Mouse (Mus musculus): ENCODE measurements around the gene Gm21258. TPM values are rescaled to one million over a fixed set of nuclear protein-coding genes. Genes with fewer than 3 reads are reported as not detected.
"Not testable (repeated sequence)": the region's sequence is repeated elsewhere in the genome, so short reads cannot be mapped to it uniquely, and the experiment has no call there.

The Gm21258 gene
- not detected for total RNA-seq (2022)

- not testable (repeated sequence) for DNase-seq (ENCODE audit: low spot score in 2 of 2)
These were observed at the start of gene Gm21258 for GRCm38 (mm10) chrY:52779740-52780139. Gene Gm21258 (plus strand): TSS chrY:52780040.
